Mouse (Mus musculus): ENCODE data around the gene Olfr476. TPM values are rescaled to one million over a fixed set of nuclear protein-coding genes. Genes with fewer than 3 reads are reported as not detected.
"Not testable (repeated sequence)": the region's sequence is repeated elsewhere in the genome, so short reads cannot be mapped to it uniquely, and the experiment has no call there.

Olfr476 gene
- polyA plus RNA-seq (2015; fragmentation: Nextera tagmentation; extraction: Ambion mirVana) = not detected in 2 replicates

GRCm38 (mm10) chr7:107964503-107964902 lies at the start of gene Olfr476:
TSS of gene Olfr476 (plus strand) at chr7:107964803.
- Histone ChIP-seq H3K9ac (replicated peaks) (no peak within 1 kb of the TSS), H3K4me1 (ENCODE audit: insufficient read depth) (no peaks in the 10 kb centered on the region), H3K9me3 (ENCODE audit: low read length) (no peaks in the 10 kb centered on the region), H3K27me3 (ENCODE audit: insufficient read depth, low read length) (no peaks in the 10 kb centered on the region), H3K4me3 (ENCODE audit: low read depth, low read length) (no peak within 1 kb of the TSS), H3K27ac (ENCODE audit: low read depth) (no peak within 1 kb of the TSS), H3K4me2 (ENCODE audit: low read depth, low read length) (no peak within 1 kb of the TSS), H3K36me3 (replicated peaks; ENCODE audit: insufficient read depth, low read length) (no peaks in the 10 kb centered on the region)
- ATAC-seq (no peak), DNase-seq (no peak)
- no peak for TF ChIP-seq CTCF (IDR thresholded peaks at IDR 0.05; ENCODE audit: low read depth)
- no peak for TF ChIP-seq EP300 (IDR thresholded peaks at IDR 0.05; ENCODE audit: low read depth)
- 32% methylated on average over 1 of the region's 1 CpGs for WGBS (ENCODE audit: insufficient replicate concordance)

GRCm38 (mm10) chr7:107930146-107930545 lies 34.5 kb upstream of the Olfr476 start, which contains the start of gene Olfr473:
TSS of gene Olfr473 (plus strand) at chr7:107930446.
- Histone ChIP-seq H3K9me3 (ENCODE audit: low read length) (0 out of 2 replicates have a peak, but pooled peaks cover 2% of the 10 kb centered on the region), H3K27me3 (ENCODE audit: insufficient read depth, low read length) (no peaks in the 10 kb centered on the region), H3K9ac (replicated peaks) (no peak within 1 kb of the TSS), H3K4me1 (ENCODE audit: insufficient read depth) (no peaks in the 10 kb centered on the region), H3K4me3 (ENCODE audit: low read depth, low read length) (no peak within 1 kb of the TSS), H3K36me3 (replicated peaks; ENCODE audit: insufficient read depth, low read length) (no peaks in the 10 kb centered on the region), H3K4me2 (ENCODE audit: low read depth, low read length) (no peak within 1 kb of the TSS), H3K27ac (ENCODE audit: low read depth) (no peak within 1 kb of the TSS)
- ATAC-seq (no peak), DNase-seq (no peak)
- TF ChIP-seq CTCF (IDR thresholded peaks at IDR 0.05; ENCODE audit: low read depth) (no peak), EP300 (IDR thresholded peaks at IDR 0.05; ENCODE audit: low read depth) (no peak)
- WGBS (ENCODE audit: insufficient replicate concordance) = 91% methylated on average over 1 of the region's 1 CpGs

- ATAC-seq; H3K36me3 ChIP-seq (replicated peaks; ENCODE audit: insufficient read depth, low read length); H3K27me3 ChIP-seq (ENCODE audit: insufficient read depth, low read length); H3K9ac ChIP-seq (replicated peaks); H3K27ac ChIP-seq (ENCODE audit: low read depth); DNase-seq; H3K4me1 ChIP-seq (ENCODE audit: insufficient read depth); H3K4me2 ChIP-seq (ENCODE audit: low read depth, low read length); H3K4me3 ChIP-seq (ENCODE audit: low read depth, low read length); H3K9me3 ChIP-seq (ENCODE audit: low read length): not testable (repeated sequence)
- WGBS (ENCODE audit: insufficient replicate concordance) = 94% methylated on average over 12 of the region's 12 CpGs
These were observed 12.1 kb upstream of the Olfr476 start for GRCm38 (mm10) chr7:107952539-107952938.

- TF ChIP-seq EP300 (IDR thresholded peaks at IDR 0.05; ENCODE audit: low read depth) = no peak
- TF ChIP-seq CTCF (IDR thresholded peaks at IDR 0.05; ENCODE audit: low read depth) = no peak
- no peaks in the 10 kb centered on the region for H3K36me3 ChIP-seq (replicated peaks; ENCODE audit: insufficient read depth, low read length)
- DNase-seq (no peak), ATAC-seq (no peak)
- WGBS (ENCODE audit: insufficient replicate concordance) = 76% methylated on average over 1 of the region's 1 CpGs
- H3K4me3 ChIP-seq (ENCODE audit: low read depth, low read length) = no peak within 1 kb of the TSS
- H3K27ac ChIP-seq (ENCODE audit: low read depth) = no peak within 1 kb of the TSS
- H3K9ac ChIP-seq (replicated peaks) = no peak within 1 kb of the TSS
- H3K4me1 ChIP-seq (ENCODE audit: insufficient read depth) = no peaks in the 10 kb centered on the region
- H3K27me3 ChIP-seq (ENCODE audit: insufficient read depth, low read length) = no peaks in the 10 kb centered on the region
- no peak within 1 kb of the TSS for H3K4me2 ChIP-seq (ENCODE audit: low read depth, low read length)
- no peaks in the 10 kb centered on the region for H3K9me3 ChIP-seq (ENCODE audit: low read length)
These were observed 10.3 kb upstream of the Olfr476 start, which contains the start of gene Olfr474 for GRCm38 (mm10) chr7:107954343-107954742. TSS of gene Olfr474 (plus strand) at chr7:107954643.

GRCm38 (mm10) chr7:107986393-107986792 lies 21.8 kb downstream of the Olfr476 start, which contains the start of gene Olfr477:
TSS of gene Olfr477 (plus strand) at chr7:107986693.
- ATAC-seq = no peak
- no peak for TF ChIP-seq EP300 (IDR thresholded peaks at IDR 0.05; ENCODE audit: low read depth)
- no peak for TF ChIP-seq CTCF (IDR thresholded peaks at IDR 0.05; ENCODE audit: low read depth)

GRCm38 (mm10) chr7:108014256-108014655 lies 49.7 kb downstream of the Olfr476 start:
- not testable (repeated sequence) for H3K27me3 ChIP-seq (ENCODE audit: insufficient read depth, low read length); H3K27ac ChIP-seq (ENCODE audit: low read depth); ATAC-seq; DNase-seq; H3K4me1 ChIP-seq (ENCODE audit: insufficient read depth); H3K9me3 ChIP-seq (ENCODE audit: low read length); H3K4me2 ChIP-seq (ENCODE audit: low read depth, low read length); H3K36me3 ChIP-seq (replicated peaks; ENCODE audit: insufficient read depth, low read length); H3K9ac ChIP-seq (replicated peaks); H3K4me3 ChIP-seq (ENCODE audit: low read depth, low read length)

More at GRCm38 (mm10) chr7:107986393-107986792, 21.8 kb downstream of the Olfr476 start, which contains the start of gene Olfr477:
- no peaks in the 10 kb centered on the region for H3K4me1 ChIP-seq (ENCODE audit: insufficient read depth)
- H3K36me3 ChIP-seq (replicated peaks; ENCODE audit: insufficient read depth, low read length) = no peaks in the 10 kb centered on the region
- H3K27me3 ChIP-seq (ENCODE audit: insufficient read depth, low read length) = no peaks in the 10 kb centered on the region
- H3K27ac ChIP-seq (ENCODE audit: low read depth) = no peak within 1 kb of the TSS
- WGBS (ENCODE audit: insufficient replicate concordance) = 68% methylated on average over 2 of the region's 2 CpGs
- H3K4me3 ChIP-seq (ENCODE audit: low read depth, low read length) = no peak within 1 kb of the TSS
- no peak for DNase-seq
- H3K9me3 ChIP-seq (ENCODE audit: low read length) = no peaks in the 10 kb centered on the region
- no peak within 1 kb of the TSS for H3K9ac ChIP-seq (replicated peaks)
- H3K4me2 ChIP-seq (ENCODE audit: low read depth, low read length) = no peak within 1 kb of the TSS

Other genes with a start within 250 kb of the Olfr476 start
- 0.11 and 0.12 TPM in 2 replicates for gene Cyb5r2, start 206.8 kb upstream of the Olfr476 start, polyA plus RNA-seq (2015; fragmentation: Nextera tagmentation; extraction: Ambion mirVana)
- gene Ovch2, start 163.6 kb upstream of the Olfr476 start, polyA plus RNA-seq (2015; fragmentation: Nextera tagmentation; extraction: Ambion mirVana) = not detected in 2 replicates
- not detected in 2 replicates for gene Olfr467, start 152.5 kb upstream of the Olfr476 start, polyA plus RNA-seq (2015; fragmentation: Nextera tagmentation; extraction: Ambion mirVana)
- gene Olfr469, start 139.3 kb upstream of the Olfr476 start, polyA plus RNA-seq (2015; fragmentation: Nextera tagmentation; extraction: Ambion mirVana) = not detected in 2 replicates
- not detected in 2 replicates for gene Olfr470, start 117.3 kb upstream of the Olfr476 start, polyA plus RNA-seq (2015; fragmentation: Nextera tagmentation; extraction: Ambion mirVana)
- gene Olfr472, start 66.9 kb upstream of the Olfr476 start, polyA plus RNA-seq (2015; fragmentation: Nextera tagmentation; extraction: Ambion mirVana) = not detected in 2 replicates
- gene Olfr473, start 34.4 kb upstream of the Olfr476 start, polyA plus RNA-seq (2015; fragmentation: Nextera tagmentation; extraction: Ambion mirVana) = not detected in 2 replicates
- gene Olfr474, start 10.2 kb upstream of the Olfr476 start, polyA plus RNA-seq (2015; fragmentation: Nextera tagmentation; extraction: Ambion mirVana) = not detected in 2 replicates
- not detected in 2 replicates for gene Olfr477, start 21.9 kb downstream of the Olfr476 start, polyA plus RNA-seq (2015; fragmentation: Nextera tagmentation; extraction: Ambion mirVana)
- gene Olfr478, start 69.2 kb downstream of the Olfr476 start, polyA plus RNA-seq (2015; fragmentation: Nextera tagmentation; extraction: Ambion mirVana) = not detected in 2 replicates
- gene Olfr479, start 85.9 kb downstream of the Olfr476 start, polyA plus RNA-seq (2015; fragmentation: Nextera tagmentation; extraction: Ambion mirVana) = not detected in 2 replicates
- gene Olfr480, start 102.5 kb downstream of the Olfr476 start, polyA plus RNA-seq (2015; fragmentation: Nextera tagmentation; extraction: Ambion mirVana) = not detected in 2 replicates
- gene Olfr481, start 115.1 kb downstream of the Olfr476 start, polyA plus RNA-seq (2015; fragmentation: Nextera tagmentation; extraction: Ambion mirVana) = not detected in 2 replicates
- not detected in 2 replicates for gene Olfr482, start 132.8 kb downstream of the Olfr476 start, polyA plus RNA-seq (2015; fragmentation: Nextera tagmentation; extraction: Ambion mirVana)
- not detected in 2 replicates for gene Olfr483, start 136.0 kb downstream of the Olfr476 start, polyA plus RNA-seq (2015; fragmentation: Nextera tagmentation; extraction: Ambion mirVana)
- gene Olfr484, start 162.6 kb downstream of the Olfr476 start, polyA plus RNA-seq (2015; fragmentation: Nextera tagmentation; extraction: Ambion mirVana) = not detected in 2 replicates
- gene Olfr485, start 195.1 kb downstream of the Olfr476 start, polyA plus RNA-seq (2015; fragmentation: Nextera tagmentation; extraction: Ambion mirVana) = not detected in 2 replicates
- gene Olfr486, start 207.9 kb downstream of the Olfr476 start, polyA plus RNA-seq (2015; fragmentation: Nextera tagmentation; extraction: Ambion mirVana) = not detected in 2 replicates
- gene Olfr487, start 249.8 kb downstream of the Olfr476 start, polyA plus RNA-seq (2015; fragmentation: Nextera tagmentation; extraction: Ambion mirVana) = not detected in 2 replicates

All from liver, postnatal 0 days (tissue).